Mouse (Mus musculus): ENCODE results near the gene Tnfsf4. TPM values are rescaled to one million over a fixed set of nuclear protein-coding genes. Genes with fewer than 3 reads are reported as not detected.

Tnfsf4 gene
- polyA plus RNA-seq (2012; ENCODE audit: insufficient read depth, insufficient read length, missing spikeins) = not detected in 2 replicates

DNA sequence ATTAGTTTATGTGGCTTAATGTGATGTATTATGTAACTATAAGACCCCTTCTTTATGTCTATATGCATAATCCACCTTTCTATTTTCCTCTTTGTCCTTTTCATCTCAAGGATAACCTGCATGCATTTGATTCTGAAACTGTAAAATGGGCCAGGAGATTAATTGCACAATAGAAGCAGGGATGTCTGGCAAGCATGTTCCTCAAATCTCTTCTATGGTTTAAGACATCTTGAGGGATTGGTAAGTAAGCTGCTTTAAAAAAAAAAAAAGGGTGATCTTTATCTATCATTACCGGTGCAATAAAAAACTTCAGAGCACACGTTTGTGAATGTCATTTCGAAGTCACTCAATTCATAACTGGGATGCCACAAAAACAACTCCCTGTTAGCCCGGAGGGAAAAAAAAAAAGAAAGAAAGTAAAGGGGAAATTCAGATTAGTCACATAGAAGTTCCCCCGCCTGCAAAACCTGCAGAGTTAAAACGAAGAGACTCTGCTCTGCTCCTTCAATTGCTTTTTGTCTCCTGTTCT lies at the start of gene Tnfsf4:
Gene Tnfsf4 (plus strand): TSS at position 479 of the 529 bp plus-strand sequence.
- Histone ChIP-seq H3K4me3 (ENCODE audit: insufficient read depth, low read depth, low read length) (no peak within 1 kb of the TSS), H3K27ac (replicated peaks; ENCODE audit: low read depth, low read length) (no peak within 1 kb of the TSS), H3K4me1 (ENCODE audit: control insufficient read depth, insufficient read depth, insufficient read length, low read length) (no peaks in the 10 kb centered on the region)

DNA sequence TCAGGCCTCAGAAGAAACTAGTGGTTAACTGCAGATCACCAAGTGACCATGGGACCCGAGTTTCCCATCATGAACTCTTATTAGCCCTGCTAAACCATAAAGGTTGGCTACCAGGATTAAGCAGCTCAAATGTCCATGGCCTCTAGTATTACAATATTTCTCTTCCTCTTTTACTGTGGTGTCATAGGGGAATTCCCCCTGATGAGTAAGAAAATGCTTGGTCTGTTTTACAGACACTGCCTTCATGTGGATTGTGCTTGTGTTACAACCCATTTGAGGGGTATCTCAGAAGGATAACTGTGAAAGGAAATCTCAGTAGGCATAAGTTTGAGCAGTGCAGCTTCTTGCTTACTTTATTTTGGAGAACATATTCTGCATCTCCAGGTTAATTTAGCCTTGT lies 44.2 kb upstream of the Tnfsf4 start:
- no peak overlapping the region for H3K4me3 ChIP-seq (ENCODE audit: insufficient read depth, low read depth, low read length)
- no peak overlapping the region for H3K27ac ChIP-seq (replicated peaks; ENCODE audit: low read depth, low read length)
- no peaks in the 10 kb centered on the region for H3K4me1 ChIP-seq (ENCODE audit: control insufficient read depth, insufficient read depth, insufficient read length, low read length)

DNA sequence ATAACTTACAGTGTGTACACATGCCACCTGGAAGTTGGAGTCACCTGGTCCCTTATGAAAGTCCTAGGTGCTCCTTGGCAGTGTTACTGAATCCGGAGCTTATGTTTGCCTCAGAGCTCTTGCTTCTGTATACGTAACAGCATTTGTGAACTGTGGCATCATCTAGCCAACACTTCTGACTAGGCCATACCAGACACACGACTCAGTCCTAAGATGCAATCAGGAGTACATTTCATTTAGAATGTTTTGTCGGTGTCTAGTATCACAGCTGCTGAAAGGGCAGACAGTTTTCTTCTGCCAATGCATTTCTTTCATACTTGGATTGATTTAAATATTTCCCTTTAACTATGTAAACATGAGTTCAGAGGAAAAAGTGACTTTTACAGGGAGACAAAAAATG lies 30.2 kb upstream of the Tnfsf4 start:
- H3K4me1 ChIP-seq (ENCODE audit: control insufficient read depth, insufficient read depth, insufficient read length, low read length) = no peaks in the 10 kb centered on the region
- no peak overlapping the region for H3K4me3 ChIP-seq (ENCODE audit: insufficient read depth, low read depth, low read length)
- no peak overlapping the region for H3K27ac ChIP-seq (replicated peaks; ENCODE audit: low read depth, low read length)

DNA sequence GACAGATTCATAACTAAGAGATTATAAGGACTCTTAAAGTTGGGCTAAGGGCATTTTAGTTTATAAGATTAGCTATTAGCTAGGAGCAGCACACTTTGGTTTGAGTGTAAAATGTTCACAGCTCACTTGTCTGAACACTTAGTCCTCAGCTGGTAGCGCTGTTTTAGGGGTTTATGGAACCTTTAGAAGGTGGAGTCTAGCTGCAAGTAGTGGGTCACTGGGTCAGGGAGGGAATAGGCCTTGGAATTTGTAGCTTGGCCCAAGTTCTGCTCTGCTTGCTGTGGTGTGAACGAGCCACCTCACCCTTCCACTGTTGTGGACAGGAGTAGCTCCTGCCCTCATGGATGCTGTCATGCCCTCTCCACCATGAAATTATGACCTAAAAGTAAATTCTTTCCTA lies 23.3 kb upstream of the Tnfsf4 start:
- no peak overlapping the region for H3K27ac ChIP-seq (replicated peaks; ENCODE audit: low read depth, low read length)
- H3K4me1 ChIP-seq (ENCODE audit: control insufficient read depth, insufficient read depth, insufficient read length, low read length) = no peaks in the 10 kb centered on the region
- H3K4me3 ChIP-seq (ENCODE audit: insufficient read depth, low read depth, low read length) = no peak overlapping the region

DNA sequence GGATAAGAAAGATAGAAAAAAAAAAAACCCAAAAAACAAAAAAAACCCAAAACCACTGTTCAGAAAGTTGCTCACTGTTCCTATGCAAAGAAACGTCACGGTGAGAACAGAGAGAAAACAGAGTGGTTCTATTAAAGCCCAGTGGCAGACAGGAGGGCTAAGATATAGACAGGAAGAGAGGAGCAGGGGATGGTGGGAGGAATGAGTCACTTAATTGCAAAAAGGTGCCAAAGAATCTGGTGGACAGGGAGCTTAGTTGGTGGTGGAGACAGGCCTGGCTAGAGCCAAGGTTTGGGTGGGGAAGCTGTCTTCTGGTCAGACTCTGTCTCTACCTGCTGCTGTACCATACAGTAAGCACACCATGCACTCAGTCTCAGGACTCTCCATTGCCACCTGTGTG lies 19.3 kb upstream of the Tnfsf4 start:
- H3K4me3 ChIP-seq (ENCODE audit: insufficient read depth, low read depth, low read length) = no peak overlapping the region
- H3K4me1 ChIP-seq (ENCODE audit: control insufficient read depth, insufficient read depth, insufficient read length, low read length) = no peaks in the 10 kb centered on the region
- H3K27ac ChIP-seq (replicated peaks; ENCODE audit: low read depth, low read length) = no peak overlapping the region

DNA sequence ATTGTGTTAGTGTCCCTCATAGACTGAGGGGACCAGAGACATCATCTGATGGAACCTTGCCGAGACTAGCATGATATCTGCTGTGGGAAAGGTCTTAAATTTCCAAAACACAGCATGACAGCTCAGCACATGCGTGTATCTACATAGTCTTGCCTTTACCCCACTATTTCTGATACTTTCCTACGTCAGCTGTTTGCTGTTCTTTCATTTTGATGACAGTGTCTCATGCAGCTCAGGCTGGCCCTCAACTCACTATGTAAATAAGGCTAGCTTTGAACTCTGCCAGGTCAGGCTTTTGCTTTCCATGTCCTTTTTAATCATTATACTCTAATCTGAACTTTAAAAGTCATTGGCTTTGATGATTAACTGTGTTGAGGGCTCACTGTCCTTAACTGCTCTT lies 16.6 kb upstream of the Tnfsf4 start:
- Histone ChIP-seq H3K4me3 (ENCODE audit: insufficient read depth, low read depth, low read length) (no peak overlapping the region), H3K4me1 (ENCODE audit: control insufficient read depth, insufficient read depth, insufficient read length, low read length) (no peaks in the 10 kb centered on the region), H3K27ac (replicated peaks; ENCODE audit: low read depth, low read length) (no peak overlapping the region)

DNA sequence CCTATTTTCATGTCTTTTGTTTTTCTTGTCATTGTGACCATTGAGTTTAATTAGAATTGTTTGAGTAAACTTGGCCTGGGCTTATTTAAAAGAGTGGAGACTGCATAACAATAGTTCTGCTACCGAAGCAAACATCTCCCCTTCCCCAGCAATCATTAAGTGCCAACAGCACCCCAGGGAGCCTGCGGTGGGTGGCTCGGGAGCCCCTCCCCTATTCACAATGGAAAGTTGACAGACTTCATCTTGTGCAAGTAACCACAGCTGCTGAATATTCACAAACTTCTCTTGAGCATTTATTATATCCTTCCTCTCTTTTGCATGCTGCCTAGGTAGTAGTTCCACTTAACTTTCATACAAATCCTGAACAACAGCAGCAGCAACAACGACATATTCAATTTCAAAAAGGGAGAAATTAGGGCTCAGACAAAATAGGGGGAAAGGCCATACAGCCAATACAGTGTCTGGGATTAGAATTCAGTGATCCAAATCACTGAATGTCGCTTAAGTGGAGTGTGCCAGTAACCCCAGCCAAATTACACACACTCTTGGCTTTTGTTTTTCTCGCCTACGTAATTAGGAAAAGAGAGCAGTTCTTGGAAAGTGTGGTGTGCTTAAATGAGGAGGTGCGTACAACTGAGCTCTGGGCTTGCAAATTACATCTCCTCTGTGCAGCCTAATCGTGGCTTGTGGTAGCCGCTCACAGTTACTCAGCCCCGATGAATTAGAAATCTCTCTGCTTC lies 15.4 kb upstream of the Tnfsf4 start:
- Histone ChIP-seq H3K4me1 (ENCODE audit: control insufficient read depth, insufficient read depth, insufficient read length, low read length) (no peaks in the 10 kb centered on the region), H3K27ac (replicated peaks; ENCODE audit: low read depth, low read length) (no peak overlapping the region), H3K4me3 (ENCODE audit: insufficient read depth, low read depth, low read length) (no peak overlapping the region)

DNA sequence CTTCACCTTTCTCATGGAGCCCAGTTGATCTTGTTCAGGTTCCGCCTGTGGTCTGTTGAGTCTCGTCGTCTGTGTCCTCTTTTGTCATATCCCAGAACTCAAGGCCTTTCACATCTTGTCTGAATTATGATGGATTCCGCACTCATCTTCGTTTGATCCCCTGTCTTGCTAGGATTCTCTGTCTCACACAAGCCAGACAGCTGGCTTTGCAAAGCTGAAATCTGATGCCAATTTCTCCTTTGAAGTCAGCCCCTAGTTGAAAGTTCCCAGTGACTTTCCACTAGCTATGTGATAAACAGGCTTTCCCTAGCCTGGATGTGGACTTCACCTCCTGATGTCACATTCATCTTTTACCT lies 14.8 kb upstream of the Tnfsf4 start:
- no peaks in the 10 kb centered on the region for H3K4me1 ChIP-seq (ENCODE audit: control insufficient read depth, insufficient read depth, insufficient read length, low read length)
- H3K4me3 ChIP-seq (ENCODE audit: insufficient read depth, low read depth, low read length) = no peak overlapping the region
- no peak overlapping the region for H3K27ac ChIP-seq (replicated peaks; ENCODE audit: low read depth, low read length)

DNA sequence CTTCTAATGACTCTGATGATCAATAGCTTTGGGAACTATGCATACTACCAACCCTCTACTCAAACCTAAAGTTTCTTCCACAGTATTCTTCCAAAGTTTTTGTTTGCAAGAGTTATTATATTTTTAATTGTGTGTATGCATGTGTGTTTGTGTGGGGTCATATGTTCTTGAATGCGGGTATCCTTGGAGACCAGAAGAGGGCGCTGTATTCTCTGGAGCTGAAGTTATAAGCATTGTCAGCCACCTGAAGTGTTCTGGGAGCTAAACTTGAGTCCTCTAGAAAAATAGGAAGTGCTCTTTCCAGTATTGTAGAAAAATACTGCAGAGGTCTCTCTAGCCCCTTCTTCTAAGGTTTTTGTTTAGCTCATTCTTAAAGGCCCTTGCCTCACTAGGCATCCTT lies 5.1 kb upstream of the Tnfsf4 start:
- Histone ChIP-seq H3K4me1 (ENCODE audit: control insufficient read depth, insufficient read depth, insufficient read length, low read length) (no peaks in the 10 kb centered on the region), H3K4me3 (ENCODE audit: insufficient read depth, low read depth, low read length) (no peak overlapping the region), H3K27ac (replicated peaks; ENCODE audit: low read depth, low read length) (no peak overlapping the region)

DNA sequence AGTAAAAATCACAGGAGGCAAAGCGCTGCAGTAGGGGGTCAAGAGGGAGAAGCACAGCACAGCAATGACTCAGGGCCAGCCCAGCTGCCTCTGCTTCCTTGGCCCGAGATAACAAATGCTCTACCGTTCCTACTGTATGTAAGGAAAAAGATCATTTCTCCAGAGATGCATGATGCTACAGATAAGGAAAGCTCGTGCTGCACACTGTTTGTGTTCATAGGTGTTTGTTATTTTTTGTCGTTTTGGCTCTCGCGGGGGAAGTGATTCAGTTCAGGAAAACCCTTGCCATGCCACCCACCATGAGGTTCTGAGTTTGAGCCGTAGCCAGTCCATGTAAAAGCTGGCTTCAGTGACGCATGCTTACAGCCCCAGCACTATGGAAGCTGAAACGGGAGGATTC lies 2.3 kb upstream of the Tnfsf4 start:
- Histone ChIP-seq H3K27ac (replicated peaks; ENCODE audit: low read depth, low read length) (no peak overlapping the region), H3K4me3 (ENCODE audit: insufficient read depth, low read depth, low read length) (no peak overlapping the region), H3K4me1 (ENCODE audit: control insufficient read depth, insufficient read depth, insufficient read length, low read length) (no peaks in the 10 kb centered on the region)

DNA sequence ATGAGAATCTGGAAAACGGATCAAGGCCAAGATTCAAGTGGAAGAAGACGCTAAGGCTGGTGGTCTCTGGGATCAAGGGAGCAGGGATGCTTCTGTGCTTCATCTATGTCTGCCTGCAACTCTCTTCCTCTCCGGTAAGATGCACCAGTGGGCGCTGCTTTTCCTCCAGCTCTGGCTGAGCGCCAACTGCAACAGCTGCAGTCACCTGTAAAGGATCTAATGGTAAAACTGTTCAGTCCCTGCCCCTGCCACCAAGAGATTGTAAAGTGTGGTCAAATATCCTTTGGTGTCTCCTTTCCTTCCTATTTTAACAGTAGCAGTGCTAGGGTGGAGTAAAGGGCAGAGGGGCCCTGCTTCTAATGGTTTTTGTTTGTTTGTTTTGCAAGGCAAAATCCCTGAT lies 401 bp downstream of the Tnfsf4 start:
- H3K4me3 ChIP-seq (ENCODE audit: insufficient read depth, low read depth, low read length) = no peak overlapping the region
- H3K27ac ChIP-seq (replicated peaks; ENCODE audit: low read depth, low read length) = no peak overlapping the region
- no peaks in the 10 kb centered on the region for H3K4me1 ChIP-seq (ENCODE audit: control insufficient read depth, insufficient read depth, insufficient read length, low read length)

DNA sequence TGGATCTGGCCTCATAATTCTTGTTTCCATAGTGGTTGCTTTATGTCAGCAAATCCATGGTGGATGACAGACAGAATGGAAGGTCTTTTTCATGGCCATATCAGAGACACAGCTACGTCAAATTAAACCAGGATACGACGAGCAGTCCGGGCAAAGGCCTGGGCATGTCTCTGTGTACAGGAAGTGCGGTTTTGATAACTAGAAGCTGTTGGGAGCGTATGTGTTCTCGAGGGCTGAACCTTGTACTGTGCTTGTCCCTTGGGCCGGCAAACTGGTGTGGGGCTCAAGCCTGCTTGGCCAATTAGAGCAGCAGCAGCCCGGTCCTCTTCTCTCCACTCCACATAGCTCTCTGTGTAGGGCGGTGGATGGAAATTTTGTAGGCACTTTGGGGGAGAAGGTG lies 1.1 kb downstream of the Tnfsf4 start:
- Histone ChIP-seq H3K4me3 (ENCODE audit: insufficient read depth, low read depth, low read length) (no peak overlapping the region), H3K4me1 (ENCODE audit: control insufficient read depth, insufficient read depth, insufficient read length, low read length) (no peaks in the 10 kb centered on the region), H3K27ac (replicated peaks; ENCODE audit: low read depth, low read length) (no peak overlapping the region)

DNA sequence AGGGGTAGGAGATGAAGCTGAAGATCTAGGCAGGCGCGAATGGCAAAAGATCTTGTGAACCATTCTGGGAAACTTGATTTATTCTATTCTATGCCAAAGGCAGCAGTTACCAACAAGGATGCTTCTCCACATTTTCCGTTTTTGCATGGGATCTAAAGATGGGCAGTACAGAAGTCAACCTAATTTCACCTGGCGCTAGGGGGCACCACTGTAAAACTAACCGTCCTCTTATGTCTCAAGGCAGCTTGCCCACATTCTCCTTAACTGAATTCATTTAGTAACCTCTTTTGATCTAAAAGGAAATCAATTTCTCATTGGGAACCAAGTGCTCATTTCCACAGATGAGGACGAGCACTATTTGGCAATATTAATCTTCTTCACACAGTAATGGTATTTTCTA lies 4.9 kb downstream of the Tnfsf4 start:
- no peak overlapping the region for H3K4me3 ChIP-seq (ENCODE audit: insufficient read depth, low read depth, low read length)
- no peak overlapping the region for H3K27ac ChIP-seq (replicated peaks; ENCODE audit: low read depth, low read length)
- H3K4me1 ChIP-seq (ENCODE audit: control insufficient read depth, insufficient read depth, insufficient read length, low read length) = no peaks in the 10 kb centered on the region

DNA sequence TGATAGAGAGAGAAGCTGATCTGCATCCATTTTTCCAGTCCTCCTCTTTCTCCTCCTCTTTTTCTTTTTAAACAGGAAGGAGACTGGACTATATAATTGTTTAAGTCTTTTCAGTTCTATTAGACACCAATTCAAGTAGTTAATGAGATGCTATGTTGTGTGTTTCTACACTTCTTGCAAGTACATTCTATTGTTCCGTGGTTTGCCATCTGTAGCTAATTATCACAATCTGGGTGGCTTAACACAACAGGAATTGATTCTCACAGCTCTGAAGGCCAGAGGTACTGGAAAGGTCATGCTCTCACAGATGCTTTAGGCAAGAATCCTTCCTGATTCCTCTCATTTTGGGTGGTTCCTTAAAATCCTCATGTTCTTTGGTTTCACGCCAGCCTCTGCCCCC lies 7.9 kb downstream of the Tnfsf4 start:
- Histone ChIP-seq H3K27ac (replicated peaks; ENCODE audit: low read depth, low read length) (no peak overlapping the region), H3K4me3 (ENCODE audit: insufficient read depth, low read depth, low read length) (no peak overlapping the region), H3K4me1 (ENCODE audit: control insufficient read depth, insufficient read depth, insufficient read length, low read length) (no peaks in the 10 kb centered on the region)

DNA sequence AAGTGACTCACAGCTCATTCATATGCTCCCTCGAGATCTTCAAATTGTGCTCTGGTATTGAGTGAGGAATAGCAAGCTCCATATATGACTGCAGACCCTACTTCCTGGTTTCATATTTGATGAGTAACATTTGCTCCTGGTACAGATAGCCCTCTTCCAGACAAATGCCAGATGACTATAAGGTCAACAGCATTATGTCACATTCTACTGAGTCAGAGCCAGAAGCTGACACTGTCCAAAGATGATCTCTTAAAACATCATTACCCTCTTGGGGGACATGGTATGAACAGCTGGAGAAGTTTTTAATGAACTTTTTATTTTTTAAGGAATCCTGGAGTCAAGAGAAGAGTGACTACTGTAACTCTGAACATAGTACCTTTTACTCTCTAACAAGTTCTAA lies 11.3 kb downstream of the Tnfsf4 start:
- H3K27ac ChIP-seq (replicated peaks; ENCODE audit: low read depth, low read length) = no peak overlapping the region
- H3K4me1 ChIP-seq (ENCODE audit: control insufficient read depth, insufficient read depth, insufficient read length, low read length) = no peaks in the 10 kb centered on the region
- no peak overlapping the region for H3K4me3 ChIP-seq (ENCODE audit: insufficient read depth, low read depth, low read length)

DNA sequence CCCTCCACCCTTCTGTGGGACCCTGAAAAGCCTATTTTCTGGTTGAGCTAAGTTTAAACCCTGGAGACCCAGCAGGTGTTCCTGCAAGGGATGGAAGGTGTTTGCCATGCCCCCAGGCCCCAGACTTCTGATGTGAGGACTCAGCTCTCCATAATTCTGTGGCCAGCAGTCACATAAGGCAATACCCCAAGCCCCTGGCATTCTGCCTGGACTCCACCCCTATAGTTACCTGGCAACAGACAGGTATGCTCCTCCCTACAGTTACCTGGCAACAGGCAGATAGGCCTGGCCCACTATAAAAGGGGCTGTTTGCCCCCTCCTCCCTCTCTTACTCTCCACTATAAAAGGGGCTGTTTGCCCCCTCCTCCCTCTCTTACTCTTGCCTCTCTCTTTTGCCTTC lies 24.7 kb downstream of the Tnfsf4 start:
- Histone ChIP-seq H3K4me1 (ENCODE audit: control insufficient read depth, insufficient read depth, insufficient read length, low read length) (no peaks in the 10 kb centered on the region), H3K27ac (replicated peaks; ENCODE audit: low read depth, low read length) (no peak overlapping the region), H3K4me3 (ENCODE audit: insufficient read depth, low read depth, low read length) (no peak overlapping the region)

Data from brown adipose tissue, adult 24 weeks (tissue).